Mouse (Mus musculus) myocyte (in vitro differentiated cells): ENCODE measurements around the gene Sf3b3. TPM values are rescaled to one million over a fixed set of nuclear protein-coding genes. Genes with fewer than 3 reads are reported as not detected.
"Not testable (repeated sequence)": the region's sequence is repeated elsewhere in the genome, so short reads cannot be mapped to it uniquely, and the experiment has no call there.

Experiments used
- H3K27me3 ChIP-seq: one replicate; pipeline ENCODE4 v1.6.1; 2011; ENCODE audit not compliant: control insufficient read depth, insufficient read depth, insufficient read length
- H3K36me3 ChIP-seq: one replicate; pipeline ENCODE4 v1.6.1; 2011; ENCODE audit not compliant: control insufficient read depth, insufficient read depth
- H3K4me2 ChIP-seq: one replicate; pipeline ENCODE4 v1.6.1; 2011; ENCODE audit warnings: low read depth, control low read depth
- H3K4me3 ChIP-seq: one replicate; pipeline ENCODE4 v1.5.1; 2011; ENCODE audit warnings: mild to moderate bottlenecking, control low read depth, moderate library complexity
- H3K79me2 ChIP-seq: one replicate; pipeline ENCODE4 v1.6.1; 2011; ENCODE audit not compliant: control insufficient read depth, insufficient read depth
- H3ac ChIP-seq: one replicate; pipeline ENCODE4 v1.6.1; 2011; ENCODE audit not compliant: control insufficient read depth, insufficient read length
- CEBPB ChIP-seq: IDR thresholded peaks from 2 replicates; pipeline ENCODE4 v1.6.1; 2011; ENCODE audit warnings: mild to moderate bottlenecking, moderate library complexity; ENCODE audit not compliant: poor library complexity, insufficient read depth, severe bottlenecking
- E2F4 ChIP-seq: IDR thresholded peaks from one replicate; pipeline ENCODE4 v1.6.1; 2011; ENCODE audit warnings: mild to moderate bottlenecking, control low read depth, moderate library complexity; ENCODE audit not compliant: insufficient read depth
- MAX ChIP-seq: IDR thresholded peaks from one replicate; pipeline ENCODE4 v1.6.1; 2011; ENCODE audit warnings: low read depth, mild to moderate bottlenecking, control low read depth
- MYOD1 ChIP-seq, 3 experiments: IDR thresholded peaks; one replicate each; pipeline ENCODE4 v1.6.1; 2011; ENCODE audit warnings: control low read depth in 2 of 3, low read depth in 2 of 3, mild to moderate bottlenecking in 2 of 3, moderate library complexity in 1 of 3; ENCODE audit not compliant: insufficient read length in 2 of 3, control insufficient read depth in 1 of 3
- MYOG ChIP-seq, 3 experiments: IDR thresholded peaks; one replicate each; pipeline ENCODE4 v1.6.1; 2011; ENCODE audit warnings: control low read depth in 2 of 3, low read depth in 2 of 3, mild to moderate bottlenecking in 2 of 3; ENCODE audit not compliant: insufficient read length in 2 of 3, control insufficient read depth in 1 of 3, insufficient read depth in 1 of 3
- POLR2A ChIP-seq: IDR thresholded peaks from one replicate; pipeline ENCODE4 v1.6.1; 2011; ENCODE audit warnings: low read depth, mild to moderate bottlenecking, control low read depth, moderate library complexity; ENCODE audit not compliant: insufficient read length
- POLR2AphosphoS2 ChIP-seq: IDR thresholded peaks from one replicate; pipeline ENCODE4 v1.6.1; 2011; ENCODE audit warnings: low read depth, control low read depth; ENCODE audit not compliant: insufficient read length
- REST ChIP-seq: IDR thresholded peaks from one replicate; pipeline ENCODE4 v1.6.1; 2011; ENCODE audit warnings: mild to moderate bottlenecking, control low read depth, moderate library complexity; ENCODE audit not compliant: insufficient read depth, insufficient read length
- SRF ChIP-seq: IDR thresholded peaks from one replicate; pipeline ENCODE4 v1.6.1; 2011; ENCODE audit warnings: low read depth; ENCODE audit not compliant: control insufficient read depth, insufficient read length
- TCF12 ChIP-seq: IDR thresholded peaks from one replicate; pipeline ENCODE4 v1.6.1; 2011; ENCODE audit warnings: mild to moderate bottlenecking, control low read depth; ENCODE audit not compliant: poor library complexity, insufficient read depth, severe bottlenecking
- TCF3 ChIP-seq: IDR thresholded peaks from one replicate; pipeline ENCODE4 v1.6.1; 2011; ENCODE audit warnings: low read depth, control low read depth; ENCODE audit not compliant: insufficient read length
- USF1 ChIP-seq: IDR thresholded peaks from one replicate; pipeline ENCODE4 v1.6.1; 2011; ENCODE audit warnings: low read depth, mild to moderate bottlenecking, control low read depth, moderate library complexity
- polyA plus RNA-seq: library from polyadenylated mRNA; unstranded; fragments of >200 nt; fragmentation: generic; extraction: Trizol; gene quantifications from one replicate; pipeline ENCODE4 v1.2.1, GENCODE M21; 2012; ENCODE audit warnings: missing spikeins

Gene Sf3b3
- polyA plus RNA-seq, 1 experiment: 47.7 TPM

GRCm38 (mm10) chr8:110788981-110789380 lies 57.6 kb downstream of the Sf3b3 start:
- Histone ChIP-seq H3ac (no peak overlapping the region), H3K36me3 (no peaks in the 10 kb centered on the region), H3K4me3 (peak overlapping the region; percentile 25), H3K27me3 (no peaks in the 10 kb centered on the region), H3K4me2 (peak overlapping the region; percentile 69), H3K79me2 (peaks cover 16% of the 10 kb centered on the region)
- TF ChIP-seq MYOG (IDR thresholded peaks at IDR 0.05; ENCODE audit: control insufficient read depth in 1 of 3, insufficient read depth in 1 of 3, insufficient read length in 2 of 3, low read depth in 2 of 3) (peak in 1 of 3 experiments; percentile 47), POLR2AphosphoS2 (no peak)

GRCm38 (mm10) chr8:110787411-110787954 lies 59.1 kb downstream of the Sf3b3 start:
- TF ChIP-seq MYOG (IDR thresholded peaks at IDR 0.05; ENCODE audit: control insufficient read depth in 1 of 3, insufficient read depth in 1 of 3, insufficient read length in 2 of 3, low read depth in 2 of 3) (no peak), MAX (no peak), POLR2A (no peak)
- Histone ChIP-seq H3K27me3 (no peaks in the 10 kb centered on the region), H3K79me2 (peaks cover 16% of the 10 kb centered on the region), H3K4me3 (no peak overlapping the region), H3ac (no peak overlapping the region), H3K4me2 (peak overlapping the region; percentile 26), H3K36me3 (no peaks in the 10 kb centered on the region)

DNA sequence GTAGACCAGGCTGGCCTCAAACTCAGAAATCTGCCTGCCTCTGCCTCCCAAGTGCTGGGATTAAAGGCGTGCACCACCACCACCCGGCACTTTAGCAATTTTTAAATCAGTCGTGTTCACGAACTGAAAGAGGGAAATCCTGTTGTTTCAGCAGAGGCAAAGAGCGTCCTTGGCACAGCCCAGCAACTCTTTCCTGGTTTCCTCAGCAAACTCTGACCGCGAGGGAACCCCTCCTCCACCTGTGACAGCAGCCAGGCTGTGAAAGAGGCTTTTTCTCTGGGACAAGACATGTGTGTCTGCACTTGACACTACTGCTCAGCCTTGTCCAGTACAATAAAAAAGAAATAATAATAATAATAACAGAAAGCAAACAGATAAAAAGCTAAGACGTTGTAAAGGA lies 59.7 kb downstream of the Sf3b3 start:
- Histone ChIP-seq H3K4me3 (no peak overlapping the region), H3K79me2 (peaks cover 20% of the 10 kb centered on the region), H3K36me3 (no peaks in the 10 kb centered on the region), H3ac (no peak overlapping the region), H3K27me3 (no peaks in the 10 kb centered on the region), H3K4me2 (peak overlapping the region; percentile 26)
- TF ChIP-seq TCF12: no peak
- TF ChIP-seq MYOD1 (IDR thresholded peaks at IDR 0.05; ENCODE audit: control insufficient read depth in 1 of 3, insufficient read length in 2 of 3, low read depth in 2 of 3): no peak
- no peak for TF ChIP-seq USF1
- no peak for TF ChIP-seq MYOG (IDR thresholded peaks at IDR 0.05; ENCODE audit: control insufficient read depth in 1 of 3, insufficient read depth in 1 of 3, insufficient read length in 2 of 3, low read depth in 2 of 3)
- no peak for TF ChIP-seq POLR2A
- no peak for TF ChIP-seq SRF
- no peak for TF ChIP-seq TCF3
- no peak for TF ChIP-seq REST
- TF ChIP-seq MAX: no peak
- no peak for TF ChIP-seq CEBPB
- no peak for TF ChIP-seq E2F4
- TF ChIP-seq POLR2AphosphoS2: no peak

DNA sequence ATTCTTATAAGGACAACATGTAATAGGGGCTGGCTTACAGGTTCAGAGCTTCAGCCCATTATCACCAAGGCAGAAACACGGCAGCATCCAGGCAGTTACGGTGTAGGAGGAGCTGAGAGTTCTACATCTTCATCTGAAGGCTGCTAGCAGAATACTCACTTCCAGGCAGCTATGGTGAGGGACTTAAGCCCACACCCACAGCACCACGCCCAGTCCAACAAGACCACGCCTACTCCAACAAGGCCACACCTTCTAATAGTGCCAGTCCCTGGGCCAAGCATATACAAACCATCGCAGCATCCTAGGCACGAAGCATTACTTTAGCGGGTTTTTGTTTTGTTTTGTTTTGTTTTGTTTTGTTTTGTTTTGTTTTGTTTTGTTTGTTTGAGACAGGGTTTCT lies 60.1 kb downstream of the Sf3b3 start:
- H3K79me2 ChIP-seq: peaks cover 24% of the 10 kb centered on the region
- not testable (repeated sequence) for H3K4me2 ChIP-seq, H3ac ChIP-seq, H3K4me3 ChIP-seq, H3K36me3 ChIP-seq, H3K27me3 ChIP-seq

- Histone ChIP-seq H3K4me2 (no peak overlapping the region), H3ac (no peak overlapping the region), H3K36me3 (no peaks in the 10 kb centered on the region), H3K4me3 (no peak overlapping the region), H3K79me2 (peaks cover 25% of the 10 kb centered on the region), H3K27me3 (no peaks in the 10 kb centered on the region)
- TF ChIP-seq USF1 (no peak), TCF3 (no peak), MYOD1 (IDR thresholded peaks at IDR 0.05; ENCODE audit: control insufficient read depth in 1 of 3, insufficient read length in 2 of 3, low read depth in 2 of 3) (no peak)
Observed at GRCm38 (mm10) chr8:110785366-110785765, 61.2 kb downstream of the Sf3b3 start.

- Histone ChIP-seq H3K79me2 (peaks cover 9% of the 10 kb centered on the region), H3K27me3 (no peaks in the 10 kb centered on the region), H3K4me2 (peak overlapping the region; percentile 71), H3K36me3 (no peaks in the 10 kb centered on the region), H3ac (no peak overlapping the region), H3K4me3 (no peak overlapping the region)
- TF ChIP-seq CEBPB: no peak
- TF ChIP-seq REST: no peak
- TF ChIP-seq MYOD1 (IDR thresholded peaks at IDR 0.05; ENCODE audit: control insufficient read depth in 1 of 3, insufficient read length in 2 of 3, low read depth in 2 of 3): no peak
- no peak for TF ChIP-seq USF1
Observed at GRCm38 (mm10) chr8:110779924-110780718, 66.5 kb downstream of the Sf3b3 start.
